Mouse (Mus musculus) retina, embryonic 14.5 days (tissue): Measurements from ENCODE around the gene Noct.
"Not testable (repeated sequence)": the region's sequence is repeated elsewhere in the genome, so short reads cannot be mapped to it uniquely, and the experiment has no call there.

Experiments used
- DNase-seq: peaks from one replicate; pipeline ENCODE4 v3.0.0-alpha.2; 2015; ENCODE audit warnings: low spot score

Noct gene

DNA sequence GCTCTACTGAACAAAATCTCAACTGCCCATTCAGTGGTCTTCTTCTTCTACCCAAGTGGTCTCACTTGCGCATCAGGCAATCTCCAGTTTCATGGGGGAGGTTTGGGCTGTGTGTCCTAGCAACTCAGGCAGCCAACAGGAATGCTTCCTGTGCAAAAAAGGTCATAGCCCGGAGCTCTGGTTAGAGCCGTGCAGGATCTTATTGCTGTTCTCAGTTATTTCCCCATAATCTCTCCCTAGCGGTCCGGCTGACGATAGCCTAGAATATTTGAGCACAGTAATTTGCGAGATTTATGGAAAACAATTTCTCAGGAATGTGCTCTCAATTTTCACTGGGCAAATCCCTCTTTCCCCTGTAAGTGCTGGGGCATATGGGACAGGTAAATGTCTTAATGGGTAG lies 17.7 kb upstream of the Noct start:
- no peak for DNase-seq

DNA sequence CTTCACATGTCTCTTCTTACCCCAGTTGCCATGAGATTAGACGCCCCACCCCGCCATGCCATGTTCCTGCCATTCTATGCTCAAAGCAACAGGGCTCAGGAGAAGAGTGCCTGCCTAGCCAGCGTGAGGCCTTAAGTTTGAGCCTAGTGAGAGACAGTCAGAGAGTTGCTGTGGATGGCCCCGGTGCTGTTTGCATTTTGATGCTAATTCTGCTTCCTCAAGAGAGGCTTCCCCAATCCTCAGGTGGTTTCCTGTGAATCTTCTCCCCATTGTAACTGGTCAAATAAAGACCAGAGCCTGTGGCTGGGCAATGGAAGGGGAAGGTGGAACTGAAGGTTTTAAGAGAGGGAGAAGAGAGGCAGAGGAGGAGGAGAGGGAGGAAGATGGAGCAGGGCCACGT lies 15.6 kb upstream of the Noct start:
- no peak for DNase-seq

DNA sequence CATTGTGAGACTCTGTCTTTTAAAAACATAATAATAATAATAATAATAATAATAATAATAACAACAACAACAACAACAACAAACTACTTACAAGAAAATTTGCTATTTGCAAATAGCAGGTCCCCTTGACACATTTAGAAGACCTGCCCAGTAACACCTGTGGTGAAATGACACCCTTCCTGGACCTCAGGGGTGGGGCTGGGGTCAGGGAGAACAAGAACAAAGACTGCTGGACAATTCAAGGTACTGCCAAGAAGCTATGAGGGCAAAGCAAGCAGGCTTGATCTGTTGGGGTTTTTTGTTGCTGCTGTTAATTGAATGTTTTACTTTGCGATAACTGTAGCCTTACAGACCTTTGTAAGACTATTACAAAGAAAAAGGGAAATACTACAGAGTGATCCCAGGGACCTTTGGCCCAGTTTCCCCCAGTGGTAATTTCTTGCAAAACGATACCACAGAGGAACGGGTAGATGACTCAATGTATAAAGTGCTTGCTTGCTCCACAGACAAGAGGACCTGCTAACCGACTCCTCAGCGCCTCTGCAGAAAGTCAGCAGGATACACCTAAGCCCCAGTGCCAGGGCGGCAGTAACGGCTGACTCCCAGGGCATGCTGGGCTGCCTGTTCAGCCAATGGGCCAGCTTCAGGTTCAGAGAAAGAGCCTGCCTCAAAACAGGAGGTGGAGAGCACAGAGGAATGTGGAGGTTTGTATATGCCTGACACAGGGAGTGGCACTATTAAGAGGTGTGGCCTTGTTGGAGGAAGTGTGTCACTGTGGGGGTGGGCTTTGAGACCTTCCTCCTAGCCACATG lies 14.5 kb upstream of the Noct start:
- no peak for DNase-seq

DNA sequence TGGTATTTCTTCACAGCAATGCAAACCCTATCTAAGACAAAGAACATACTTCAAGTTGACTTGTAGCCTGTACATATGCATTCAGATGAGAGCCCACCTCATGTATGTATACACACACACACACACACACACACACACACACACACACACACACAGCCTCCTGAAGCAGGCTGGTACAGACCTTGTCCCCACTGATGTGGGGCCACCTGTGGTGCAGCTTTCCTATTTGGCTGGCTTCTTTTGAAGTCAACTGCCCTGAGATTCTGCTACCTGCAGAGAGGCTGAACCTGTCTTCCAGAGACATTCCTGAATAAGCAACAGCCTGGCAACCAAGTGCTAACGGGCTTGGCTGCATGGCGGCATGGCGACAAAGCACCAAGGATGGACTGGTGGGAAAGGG lies 13.8 kb upstream of the Noct start:
- no peak for DNase-seq

DNA sequence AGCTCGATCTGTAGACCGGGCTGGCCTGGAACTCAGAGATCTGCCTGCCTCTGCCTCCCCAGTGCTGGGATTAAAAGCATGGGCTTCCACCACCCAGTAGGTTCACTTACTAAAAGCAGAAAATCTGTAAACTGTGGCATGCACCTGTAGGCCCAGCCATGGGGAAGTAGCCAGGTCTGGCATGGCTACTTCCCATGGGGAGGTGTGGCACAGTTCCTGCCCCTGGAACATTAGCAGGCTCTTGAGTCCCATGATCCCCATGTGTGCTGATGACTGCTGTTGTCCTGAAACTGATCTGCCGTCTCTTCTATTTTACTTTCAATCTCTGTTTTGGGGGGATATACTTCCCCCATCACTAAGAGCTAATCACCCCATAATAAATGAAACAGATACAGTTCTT lies 11.1 kb upstream of the Noct start:
- no peak for DNase-seq

DNA sequence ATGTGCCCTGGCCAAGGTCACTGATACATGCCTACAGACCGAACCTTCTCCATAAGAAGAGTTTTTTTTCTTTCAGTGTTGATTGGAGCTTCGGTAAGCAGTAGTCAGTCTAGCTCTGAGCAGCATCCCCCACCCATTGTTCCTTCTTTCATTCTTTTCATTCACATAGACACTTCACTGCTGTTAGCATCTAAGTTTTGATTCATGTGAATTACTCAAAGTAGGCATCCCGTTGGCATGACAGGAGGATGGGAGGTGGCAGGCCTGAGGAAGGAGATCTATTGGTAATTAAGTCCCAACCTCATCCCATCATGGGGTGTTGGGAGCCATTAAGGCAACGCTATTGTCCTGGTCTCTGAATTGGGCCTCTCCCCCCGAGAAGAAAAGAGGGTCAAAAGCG lies 8.6 kb upstream of the Noct start:
- DNase-seq: no peak

DNA sequence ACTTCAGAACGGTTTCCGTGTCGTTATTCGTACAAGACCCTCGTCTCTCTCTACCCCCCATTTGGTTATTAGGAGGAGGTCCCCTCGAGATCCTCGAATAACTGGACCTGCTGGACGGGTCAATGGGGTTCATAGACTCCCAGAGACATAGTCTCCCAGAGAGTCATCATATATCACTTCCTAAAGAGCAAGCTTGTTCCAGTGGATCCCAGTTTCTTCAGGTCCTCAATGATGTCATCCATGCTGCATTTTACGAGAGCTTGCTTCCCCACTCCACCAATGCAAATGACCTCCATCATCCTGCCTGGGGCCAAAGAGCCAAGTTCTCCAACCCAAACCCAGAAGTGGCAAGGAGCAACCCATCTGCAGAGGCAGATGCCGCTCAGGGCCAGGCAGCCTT lies 7.9 kb upstream of the Noct start:
- not testable (repeated sequence) for DNase-seq

DNA sequence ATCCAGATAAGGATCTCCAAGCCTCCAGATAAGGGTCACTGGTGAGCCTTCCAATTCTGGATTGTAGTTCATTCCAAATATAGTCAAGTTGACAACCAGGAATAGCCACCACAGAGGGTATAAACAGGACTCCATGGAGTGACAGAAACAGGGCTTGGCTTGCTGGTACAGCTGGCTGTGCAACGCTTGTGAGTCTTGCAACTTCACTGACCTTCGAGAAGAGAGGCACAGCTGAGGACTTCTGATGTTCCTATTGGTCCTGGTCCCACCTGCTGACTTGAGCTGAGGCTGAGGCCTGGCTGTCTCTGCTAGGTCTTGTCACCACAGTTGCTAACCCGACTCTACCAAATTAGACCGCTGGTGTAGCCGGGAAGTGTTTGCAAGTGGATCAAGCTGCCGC lies 5.9 kb upstream of the Noct start:
- not testable (repeated sequence) for DNase-seq

DNA sequence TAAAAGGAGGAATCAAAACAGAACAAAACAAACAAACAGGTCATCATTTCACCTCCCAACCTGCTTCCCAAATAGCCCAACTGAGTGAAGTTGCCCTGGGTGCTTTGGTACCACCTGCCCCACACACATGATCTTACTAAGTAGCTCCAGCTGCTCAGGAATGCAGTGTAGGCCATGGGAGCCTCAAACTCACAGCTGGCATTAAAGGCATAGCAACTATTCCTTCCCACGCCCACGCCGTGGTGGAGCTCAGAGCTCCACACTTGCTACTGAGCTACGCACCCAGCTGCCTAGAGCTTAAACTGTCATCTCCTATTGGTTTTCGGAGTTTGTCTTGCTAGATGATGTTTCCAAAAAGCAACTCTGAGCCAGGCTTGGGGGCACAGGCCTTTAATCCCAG lies 5.0 kb upstream of the Noct start:
- DNase-seq: no peak

DNA sequence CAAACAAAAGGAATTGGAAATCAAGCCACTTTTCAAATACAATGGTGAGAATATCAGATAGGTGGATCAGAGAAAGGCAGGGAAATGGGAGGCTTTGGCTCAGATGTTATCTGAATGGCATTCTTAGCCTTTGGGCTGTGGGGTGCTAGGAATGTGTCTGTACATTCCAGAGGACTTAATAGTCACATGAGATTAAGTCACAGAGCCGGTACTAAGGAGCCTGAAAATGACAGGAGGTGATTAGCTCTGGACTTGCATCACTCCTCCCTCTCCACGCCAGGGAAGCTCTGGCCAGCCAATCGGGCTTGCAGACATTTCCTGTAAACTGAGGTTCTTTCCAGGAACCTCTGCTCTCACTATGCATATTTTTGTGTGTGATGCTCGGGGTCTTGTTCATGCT lies 3.4 kb upstream of the Noct start:
- DNase-seq: no peak

DNA sequence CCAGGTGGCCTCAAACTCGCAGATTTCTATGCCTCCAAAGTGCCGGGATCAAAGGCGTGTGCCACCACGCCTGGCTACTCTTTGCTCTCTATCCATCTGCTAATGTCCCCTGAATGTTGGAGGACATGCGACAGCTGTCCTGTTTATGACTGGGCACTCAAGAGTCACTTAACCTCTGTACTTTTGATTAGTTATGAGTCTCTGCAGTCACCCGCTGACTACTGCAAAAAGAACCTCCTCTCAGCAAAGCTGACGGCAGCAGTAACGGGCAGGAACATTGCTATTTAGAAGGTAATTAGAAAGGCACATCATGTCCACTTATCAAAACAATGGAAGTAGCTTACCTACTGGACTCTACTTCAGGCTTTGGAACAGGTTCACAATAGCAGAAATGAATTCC lies 2.4 kb upstream of the Noct start:
- DNase-seq: no peak

DNA sequence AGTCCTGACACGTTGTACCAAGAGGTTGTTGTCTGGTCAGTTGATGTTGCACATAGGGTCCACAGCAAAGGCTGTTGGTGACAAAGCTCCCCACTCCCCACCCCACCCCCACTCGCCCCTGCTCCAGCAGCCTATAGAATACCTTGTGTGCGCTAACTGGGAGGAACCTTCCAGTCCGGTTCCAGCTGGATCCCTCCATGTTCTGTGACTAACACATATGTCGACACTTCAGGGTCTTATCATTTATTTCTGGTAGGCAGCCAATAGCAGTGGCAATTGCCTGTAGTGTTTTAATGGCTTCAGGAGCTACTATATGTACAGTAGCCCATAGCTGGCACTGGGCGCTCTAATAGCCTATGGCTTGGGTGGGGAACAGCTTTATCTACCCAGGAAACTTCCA lies 1.9 kb upstream of the Noct start:
- no peak for DNase-seq

DNA sequence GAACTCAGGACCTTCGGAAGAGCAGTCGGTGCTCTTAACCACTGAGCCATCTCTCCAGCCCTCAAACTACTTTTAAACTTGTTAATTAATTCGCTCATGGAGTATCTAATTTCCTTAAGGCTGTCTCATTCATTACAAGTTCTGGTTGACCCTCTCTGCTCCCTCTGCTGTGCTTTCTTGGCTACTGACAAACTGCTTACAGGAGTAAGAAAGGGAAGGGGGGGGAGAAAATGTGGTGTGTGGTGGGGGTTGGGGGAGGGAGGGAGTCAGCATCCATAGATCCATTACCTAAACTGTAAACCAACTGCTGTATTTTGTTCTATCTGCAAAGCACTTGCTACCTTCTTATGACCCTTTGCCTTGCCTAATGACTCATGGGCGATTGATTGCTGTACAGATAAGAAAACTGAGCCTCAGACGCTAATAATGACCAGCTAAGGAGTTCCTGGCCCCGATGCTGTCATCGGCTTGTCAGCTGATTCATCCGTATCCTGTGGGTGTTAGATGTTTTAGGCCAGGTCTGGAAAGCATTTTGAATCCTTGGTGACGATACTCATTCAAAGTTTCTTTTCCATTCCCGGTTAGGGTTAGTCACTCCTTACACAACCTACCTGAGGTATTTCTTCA lies 1.3 kb upstream of the Noct start:
- no peak for DNase-seq

DNA sequence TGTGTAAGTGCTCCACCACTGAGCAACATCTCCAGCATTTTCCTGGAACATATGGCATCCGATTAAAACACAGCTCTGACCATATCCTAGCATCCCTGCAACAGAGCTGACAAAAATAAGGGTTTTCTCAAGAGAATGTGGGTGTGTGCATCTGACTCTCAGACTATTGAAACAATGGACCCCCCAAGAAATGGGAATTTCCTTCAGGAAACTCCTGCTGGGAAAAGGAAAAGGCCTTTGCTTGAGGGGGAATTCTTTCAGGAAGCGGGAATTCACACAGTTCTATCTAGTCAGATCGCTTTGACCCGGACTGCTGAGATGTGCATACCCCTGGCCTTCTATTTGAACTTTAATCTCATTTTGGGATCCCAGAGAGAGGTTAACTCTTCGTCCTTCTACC lies 691 bp upstream of the Noct start:
- no peak for DNase-seq

DNA sequence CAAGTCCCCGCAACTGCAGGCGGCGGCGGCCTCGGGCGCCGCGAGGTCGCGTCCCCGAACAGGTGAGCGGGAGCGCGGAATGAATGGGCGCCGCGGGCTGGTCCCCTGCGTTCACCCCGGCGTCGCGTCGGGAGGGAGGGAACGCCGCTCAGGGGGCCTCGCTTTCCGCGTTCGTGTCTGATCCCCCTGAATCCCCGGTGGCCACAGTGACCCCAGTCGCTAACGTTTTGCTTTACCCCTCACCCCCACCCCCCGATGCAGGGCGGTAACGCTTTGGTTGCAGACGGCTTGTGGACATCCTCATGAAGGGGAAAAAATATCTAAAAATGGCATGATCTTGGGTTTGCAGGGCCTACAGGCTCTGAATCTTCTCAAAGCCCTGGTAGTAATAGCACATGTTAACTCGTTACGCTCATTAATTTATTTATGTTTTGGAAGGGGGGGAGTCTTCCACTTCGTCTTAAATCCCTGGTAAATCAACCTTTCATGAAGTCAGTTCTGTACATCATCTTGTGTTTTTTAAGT lies 1.0 kb downstream of the Noct start:
- no peak for DNase-seq

DNA sequence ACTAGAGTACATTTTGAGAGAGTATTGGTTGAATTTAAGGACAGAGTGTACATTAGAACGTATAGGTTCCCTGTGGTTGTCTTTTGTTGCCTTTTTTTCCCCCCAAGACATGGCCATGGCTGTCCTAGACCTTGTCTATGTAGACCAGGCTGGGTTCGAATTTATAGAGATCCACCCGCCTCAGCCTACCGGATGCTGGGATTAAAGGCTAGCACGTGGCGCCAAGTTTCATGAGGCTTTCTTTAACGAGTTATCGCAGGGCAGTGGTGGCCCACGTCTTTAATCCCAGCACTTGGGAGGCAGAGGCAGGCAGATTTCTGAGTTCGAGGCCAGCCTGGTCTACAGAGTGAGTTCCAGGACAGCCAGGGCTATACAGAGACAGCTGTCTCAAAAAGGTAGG lies 1.7 kb downstream of the Noct start:
- no peak for DNase-seq

DNA sequence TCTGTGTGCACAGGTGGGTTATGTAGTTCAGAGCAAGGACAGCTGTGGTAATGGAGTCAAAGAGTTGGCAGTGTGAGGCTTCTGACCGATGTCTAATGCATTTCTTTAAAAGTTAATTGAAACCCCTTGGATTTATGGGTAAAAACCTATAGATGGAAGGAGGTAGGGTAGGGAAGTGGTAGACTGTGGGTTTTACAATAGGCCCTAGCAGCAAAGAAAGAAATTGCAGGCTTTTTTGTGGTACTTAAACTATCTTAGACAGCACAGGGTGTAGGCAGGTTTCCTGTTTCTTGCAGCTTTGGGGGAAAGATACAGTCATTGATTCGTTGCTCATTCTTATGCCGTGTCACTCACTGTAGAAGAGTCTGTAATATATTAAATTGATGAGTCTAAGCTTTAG lies 2.4 kb downstream of the Noct start:
- no peak for DNase-seq

DNA sequence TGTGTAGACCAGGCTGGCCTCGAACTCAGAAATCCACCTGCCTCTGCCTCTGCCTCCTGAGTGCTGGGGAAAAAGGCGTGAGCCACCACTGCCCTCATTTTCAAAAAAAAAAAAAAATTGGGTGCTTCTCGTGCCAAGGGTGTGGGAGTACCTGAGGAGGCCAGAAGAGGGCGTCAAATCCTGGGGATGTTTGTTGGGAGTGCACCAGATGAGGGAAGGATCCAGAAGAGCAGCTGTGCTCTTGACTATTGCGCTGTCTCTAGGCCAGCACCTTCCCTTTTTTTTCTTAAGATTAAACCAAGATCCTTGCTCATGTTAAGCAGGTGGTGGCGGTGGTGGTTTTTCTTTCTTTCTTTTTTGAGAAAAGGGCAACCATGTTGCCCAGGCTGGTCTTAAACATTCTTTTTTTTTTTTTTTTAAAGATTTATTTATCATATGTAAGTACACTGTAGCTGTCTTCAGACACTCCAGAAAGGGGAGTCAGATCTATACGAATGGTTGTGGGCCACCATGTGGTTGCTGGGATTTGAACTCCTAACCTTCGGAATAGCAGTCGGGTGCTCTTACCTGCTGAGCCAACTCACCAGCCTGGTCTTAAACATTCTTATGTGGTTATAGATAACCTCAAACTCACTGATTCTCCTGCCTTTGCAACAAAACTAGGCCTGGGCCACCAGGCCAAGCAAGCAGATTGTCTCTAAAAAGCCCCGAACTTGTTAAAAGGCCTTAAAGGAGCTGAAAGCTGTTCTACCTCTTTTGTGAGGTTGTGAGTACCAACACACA lies 4.0 kb downstream of the Noct start:
- peak; percentile 55 for DNase-seq

DNA sequence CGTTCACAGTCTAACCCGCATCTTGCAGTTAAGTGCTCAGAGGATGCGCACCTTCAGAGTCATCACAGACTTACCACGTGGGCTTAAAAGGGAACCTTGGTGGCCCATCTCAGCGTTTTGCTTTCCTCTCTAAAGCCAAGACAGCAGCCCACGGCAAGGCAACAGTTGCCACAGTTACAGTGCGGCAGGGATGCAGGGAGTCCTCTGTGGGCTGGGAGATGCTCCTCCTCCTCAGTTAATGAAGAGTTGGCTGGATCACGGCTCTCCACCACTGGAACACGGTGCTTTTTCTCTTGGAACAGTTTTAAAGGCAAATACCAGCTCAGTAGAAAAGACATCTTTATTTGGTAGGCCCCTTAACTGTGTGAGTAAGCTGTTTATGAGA lies 4.6 kb downstream of the Noct start:
- DNase-seq: no peak

DNA sequence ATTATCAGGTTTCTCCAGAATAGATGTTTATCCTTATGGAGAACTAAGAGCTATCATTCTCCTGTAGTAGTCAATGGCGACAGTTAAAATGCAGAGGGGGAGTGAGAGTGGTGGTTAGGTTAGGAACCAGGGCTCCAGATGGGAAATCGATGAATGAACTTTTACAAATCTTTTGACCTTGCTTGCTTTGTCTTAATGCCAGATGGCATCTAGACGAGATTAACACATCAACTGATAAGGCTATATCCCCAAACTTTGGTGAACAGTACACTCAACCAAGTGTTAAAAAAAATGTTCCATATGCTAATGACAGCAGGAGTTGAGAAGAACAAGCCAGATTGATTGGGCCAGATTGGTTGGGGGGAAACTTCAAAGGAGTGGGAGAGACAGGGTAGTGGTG lies 5.0 kb downstream of the Noct start:
- DNase-seq: no peak

DNA sequence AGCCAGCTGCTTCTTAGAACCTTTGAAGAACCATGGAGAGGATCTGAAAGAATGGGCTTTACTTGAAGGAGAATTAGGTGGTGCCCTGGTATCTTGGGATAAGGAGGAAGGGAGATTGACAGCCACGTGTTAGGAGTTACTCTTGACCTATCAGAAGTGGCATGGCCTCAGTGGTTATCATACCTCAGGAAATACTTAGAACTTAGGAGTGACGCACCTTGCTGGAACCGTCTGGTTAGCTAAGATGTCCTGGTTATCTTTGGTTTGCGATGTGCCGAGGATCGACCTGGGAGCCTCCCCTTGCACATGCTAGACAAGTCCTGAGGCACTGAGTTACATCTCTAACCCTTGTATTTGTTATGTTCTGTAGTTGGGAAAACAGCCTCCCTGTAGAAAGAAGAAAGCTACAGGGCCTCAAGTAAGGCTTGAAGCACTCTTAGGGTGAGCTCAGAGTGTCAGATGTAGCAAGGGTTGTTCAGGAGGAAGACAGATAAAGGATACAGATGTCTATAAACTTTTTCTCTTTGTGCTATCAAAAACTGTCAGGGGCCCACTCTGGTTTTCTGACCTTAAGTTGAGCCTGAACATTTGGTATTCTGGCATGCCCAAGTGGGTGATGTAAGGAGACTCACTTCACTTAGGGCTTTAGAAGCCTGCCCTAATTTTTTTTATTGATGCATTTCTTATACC lies 6.0 kb downstream of the Noct start:
- DNase-seq: no peak

DNA sequence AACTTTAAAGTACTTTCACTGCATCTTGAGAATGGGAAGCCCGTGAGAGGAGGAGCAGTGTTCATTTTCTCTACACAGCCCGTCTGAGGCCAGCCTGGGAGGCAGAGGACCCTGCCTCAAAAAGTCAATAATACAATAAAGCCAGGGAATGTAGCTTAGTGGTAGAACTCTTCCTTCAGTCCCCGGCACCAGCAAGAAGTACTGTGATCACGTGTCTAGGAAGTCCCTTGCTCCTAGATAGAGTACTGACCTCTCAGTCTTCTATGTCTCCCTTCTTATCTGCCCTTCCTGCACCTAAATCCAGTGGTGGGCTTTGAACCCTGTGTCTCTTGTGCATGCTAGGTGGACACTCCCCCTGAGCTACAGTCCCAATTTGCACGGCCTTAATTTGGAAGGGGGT lies 6.6 kb downstream of the Noct start:
- DNase-seq: no peak
